Mouse (Mus musculus) liver, adult 2 months (tissue): ENCODE data around the gene Pak6.

ENCODE experiments used
- CTCF ChIP-seq: fragments of 200-500 bp; IDR thresholded peaks from 2 replicates; pipeline ENCODE4 v1.5.1; 2011; ENCODE audit warnings: low read depth, low read length, control low read depth
- POLR2A ChIP-seq: fragments of 200-500 bp; IDR thresholded peaks from 2 replicates; pipeline ENCODE4 v1.6.1; 2011; ENCODE audit warnings: low read length, control low read depth; ENCODE audit not compliant: insufficient read depth; ENCODE audit errors: extremely low read depth

DNA sequence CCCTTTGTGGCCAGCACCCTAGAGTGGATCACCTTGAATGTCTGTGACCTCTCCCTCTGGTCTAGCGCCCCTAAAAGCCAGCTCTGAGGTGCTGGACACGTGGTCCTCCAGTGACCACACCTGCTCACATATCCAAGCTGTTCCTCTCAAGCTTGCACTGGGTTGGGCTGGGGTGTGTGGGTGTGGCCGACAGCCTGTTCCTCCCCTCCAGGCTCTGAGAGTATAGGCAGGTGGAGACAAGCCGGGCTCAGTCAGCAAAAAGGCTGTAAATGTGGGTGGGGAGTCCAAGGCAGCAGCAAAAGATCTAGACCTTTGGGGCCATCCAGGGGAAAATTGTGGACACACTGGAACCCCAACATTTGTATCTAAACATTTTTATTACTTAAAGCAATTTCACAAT lies 4.6 kb upstream of the Pak6 start:
- TF ChIP-seq CTCF (no peak), POLR2A (no peak)
